Mouse (Mus musculus) liver, embryonic 14.5 days (tissue): ENCODE measurements at regions not wholly inside any gene's neighbourhood (a gene's known extent, or its start where the extent isn't known, plus 50 kb on each side); places are given as distances from the start of the nearest gene placed in this dataset.

Source experiments
- CTCF ChIP-seq: IDR thresholded peaks from 2 replicates; pipeline ENCODE4 v1.5.1; 2016; ENCODE audit warnings: antibody characterized with exemption, low read depth, control low read depth
- EP300 ChIP-seq: IDR thresholded peaks from 2 replicates; pipeline ENCODE4 v1.6.1; 2016; ENCODE audit warnings: antibody characterized with exemption, low read depth

- TF ChIP-seq CTCF (peak; percentile 13; the same call in 1 of the 2 replicates), EP300 (no peak)
Observed at GRCm38 (mm10) chr10:10252540-10253318, 219.4 kb downstream of the Adgb start.
